Mouse (Mus musculus) G1E (cell line): ENCODE measurements at regions not wholly inside any gene's neighbourhood (a gene's known extent, or its start where the extent isn't known, plus 50 kb on each side); places are given as distances from the start of the nearest gene placed in this dataset.

Experiments
- CTCF ChIP-seq: IDR thresholded peaks from 2 replicates; pipeline ENCODE4 v1.5.1; 2012; ENCODE audit warnings: low read depth, low read length, inconsistent platforms, mixed read lengths
- GATA1 ChIP-seq: IDR thresholded peaks from 2 replicates; pipeline ENCODE4 v1.6.1; 2012; ENCODE audit warnings: borderline replicate concordance, low read length, inconsistent platforms, mixed read lengths
- GATA2 ChIP-seq: IDR thresholded peaks from 2 replicates; pipeline ENCODE4 v1.6.1; 2012; ENCODE audit warnings: low read depth, low read length, inconsistent platforms, borderline replicate concordance
- POLR2AphosphoS5 ChIP-seq: IDR thresholded peaks from 2 replicates; pipeline ENCODE4 v1.6.1; 2012; ENCODE audit warnings: low read depth, low read length, inconsistent platforms; ENCODE audit not compliant: insufficient replicate concordance
- TAL1 ChIP-seq: conservative IDR thresholded peaks from 2 replicates; pipeline ENCODE4 v1.6.1; 2012; ENCODE audit warnings: low read depth, low read length, inconsistent platforms, mixed read lengths

- no peak for TF ChIP-seq CTCF
- no peak for TF ChIP-seq TAL1
- TF ChIP-seq POLR2AphosphoS5, result no peak
- no peak for TF ChIP-seq GATA1
- no peak for TF ChIP-seq GATA2
Observed at GRCm38 (mm10) chr1:35808894-35809293, 259.3 kb upstream of the Hs6st1 start.
